Mouse (Mus musculus) erythroblast, embryonic 14.5 days (primary cell): ENCODE measurements around the gene Atl1. TPM values are rescaled to one million over a fixed set of nuclear protein-coding genes. Genes with fewer than 3 reads are reported as not detected.

Source experiments
- H3K27me3 ChIP-seq: 2 replicates; pipeline ENCODE4 v1.6.1; 2012; ENCODE audit warnings: inconsistent platforms; ENCODE audit not compliant: control insufficient read depth
- H3K36me3 ChIP-seq: 2 replicates; pipeline ENCODE4 v1.6.1; 2012; ENCODE audit warnings: mild to moderate bottlenecking, inconsistent platforms; ENCODE audit not compliant: control insufficient read depth
- H3K4me1 ChIP-seq: 2 replicates; pipeline ENCODE4 v1.6.1; 2012; ENCODE audit warnings: inconsistent platforms; ENCODE audit not compliant: control insufficient read depth
- H3K4me3 ChIP-seq: replicated peaks from 2 replicates; pipeline ENCODE3; 2012; ENCODE audit warnings: moderate library complexity, mild to moderate bottlenecking, inconsistent platforms
- H3K9me3 ChIP-seq: 2 replicates; pipeline ENCODE4 v1.6.1; 2012; ENCODE audit warnings: low read length, inconsistent platforms, mixed read lengths; ENCODE audit not compliant: control insufficient read depth
- GATA1 ChIP-seq: IDR thresholded peaks from 2 replicates; pipeline ENCODE4 v1.6.1; 2012; ENCODE audit warnings: low read length, inconsistent platforms, mixed read lengths
- TAL1 ChIP-seq: IDR thresholded peaks from 3 replicates; pipeline ENCODE4 v1.6.1; 2012; ENCODE audit warnings: low read length, inconsistent platforms, mixed read lengths
- polyA plus RNA-seq: library from polyadenylated mRNA; stranded (reverse); fragments of >175 nt; gene quantifications from 2 replicates; pipeline ENCODE4 v1.2.3, GENCODE M21; 2012

Gene Atl1
- polyA plus RNA-seq, 1 experiment, result 0.21 TPM

- Histone ChIP-seq H3K4me1 (peaks cover 58% of the 10 kb centered on the region), H3K4me3 (no peak overlapping the region), H3K9me3 (no peaks in the 10 kb centered on the region), H3K36me3 (peaks cover 78% of the 10 kb centered on the region), H3K27me3 (no peaks in the 10 kb centered on the region)
- no peak for TF ChIP-seq GATA1
- TF ChIP-seq TAL1, result no peak
Measured at GRCm38 (mm10) chr12:69855641-69856300, 36.6 kb upstream of the Atl1 start.

GRCm38 (mm10) chr12:69856398-69856797 is 36.0 kb upstream of the Atl1 start:
- TF ChIP-seq GATA1 (no peak), TAL1 (no peak)
- no peak overlapping the region for H3K4me3 ChIP-seq
- peaks cover 78% of the 10 kb centered on the region for H3K36me3 ChIP-seq
- H3K4me1 ChIP-seq, result peaks cover 63% of the 10 kb centered on the region
- H3K27me3 ChIP-seq, result no peaks in the 10 kb centered on the region
- H3K9me3 ChIP-seq, result no peaks in the 10 kb centered on the region

GRCm38 (mm10) chr12:69857597-69857996 is 34.8 kb upstream of the Atl1 start:
- Histone ChIP-seq H3K4me1 (peaks cover 69% of the 10 kb centered on the region), H3K36me3 (peaks cover 74% of the 10 kb centered on the region), H3K4me3 (peak overlapping the region; percentile 39), H3K27me3 (no peaks in the 10 kb centered on the region), H3K9me3 (no peaks in the 10 kb centered on the region)
- TF ChIP-seq TAL1, result peak; percentile 53
- peak; percentile 61; the same call in 1 of the 2 replicates for TF ChIP-seq GATA1

GRCm38 (mm10) chr12:69858847-69859246 is 33.6 kb upstream of the Atl1 start:
- peaks cover 72% of the 10 kb centered on the region for H3K36me3 ChIP-seq
- no peaks in the 10 kb centered on the region for H3K27me3 ChIP-seq
- no peaks in the 10 kb centered on the region for H3K9me3 ChIP-seq
- H3K4me3 ChIP-seq, result peak overlapping the region; percentile 7
- TF ChIP-seq GATA1 (peak; percentile 45; the same call in 1 of the 2 replicates), TAL1 (peak; percentile 42; the same call in 2 of the 3 replicates)
- peaks cover 69% of the 10 kb centered on the region for H3K4me1 ChIP-seq

- no peak overlapping the region for H3K4me3 ChIP-seq
- no peaks in the 10 kb centered on the region for H3K27me3 ChIP-seq
- peaks cover 57% of the 10 kb centered on the region for H3K4me1 ChIP-seq
- no peaks in the 10 kb centered on the region for H3K9me3 ChIP-seq
- TF ChIP-seq GATA1 (no peak), TAL1 (no peak)
- peaks cover 67% of the 10 kb centered on the region for H3K36me3 ChIP-seq
Measured at GRCm38 (mm10) chr12:69863505-69863904, 28.9 kb upstream of the Atl1 start.

- H3K4me3 ChIP-seq, result no peak overlapping the region
- H3K4me1 ChIP-seq, result peaks cover 53% of the 10 kb centered on the region
- TF ChIP-seq TAL1 (no peak), GATA1 (no peak)
- peaks cover 68% of the 10 kb centered on the region for H3K36me3 ChIP-seq
- no peaks in the 10 kb centered on the region for H3K27me3 ChIP-seq
- no peaks in the 10 kb centered on the region for H3K9me3 ChIP-seq
Measured at GRCm38 (mm10) chr12:69864164-69864692, 28.2 kb upstream of the Atl1 start.

GRCm38 (mm10) chr12:69867338-69867737 is 25.1 kb upstream of the Atl1 start:
- no peak for TF ChIP-seq GATA1
- no peak for TF ChIP-seq TAL1
- peaks cover 47% of the 10 kb centered on the region for H3K4me1 ChIP-seq
- H3K9me3 ChIP-seq, result no peaks in the 10 kb centered on the region
- H3K4me3 ChIP-seq, result no peak overlapping the region
- no peaks in the 10 kb centered on the region for H3K27me3 ChIP-seq
- H3K36me3 ChIP-seq, result peaks cover 79% of the 10 kb centered on the region

GRCm38 (mm10) chr12:69871632-69872031 is 20.8 kb upstream of the Atl1 start:
- Histone ChIP-seq H3K9me3 (peaks cover 4% of the 10 kb centered on the region; the same call in 1 of the 2 replicates), H3K4me1 (peaks cover 33% of the 10 kb centered on the region), H3K27me3 (no peaks in the 10 kb centered on the region), H3K36me3 (peaks cover 77% of the 10 kb centered on the region), H3K4me3 (no peak overlapping the region)
- no peak for TF ChIP-seq GATA1

- peaks cover 56% of the 10 kb centered on the region for H3K36me3 ChIP-seq
- H3K4me3 ChIP-seq, result no peak overlapping the region
- H3K27me3 ChIP-seq, result no peaks in the 10 kb centered on the region
- peaks cover 36% of the 10 kb centered on the region for H3K4me1 ChIP-seq
- peaks cover 4% of the 10 kb centered on the region; the same call in 1 of the 2 replicates for H3K9me3 ChIP-seq
- no peak for TF ChIP-seq TAL1
- TF ChIP-seq GATA1, result no peak
Measured at GRCm38 (mm10) chr12:69877842-69878363, 14.5 kb upstream of the Atl1 start.
